Mouse (Mus musculus) kidney, postnatal 36 days (tissue): Measurements from ENCODE around the gene Cul7.

Source experiments
- DNase-seq, 2 experiments: peaks; one replicate each; pipeline ENCODE4 v3.0.0; 2021 to 2022; ENCODE audit warnings: mixed read lengths in 2 of 2

The Cul7 gene

GRCm38 (mm10) chr17:46628791-46629684 is 21.1 kb upstream of the Cul7 start, which contains the start of gene Ptk7:
TSS of gene Ptk7 (minus strand) at chr17:46629504.
- peak; percentile 33 to 78 for DNase-seq

GRCm38 (mm10) chr17:46629685-46630441 is 20.3 kb upstream of the Cul7 start:
- peak; percentile 61 to 64 for DNase-seq

- DNase-seq: peak; percentile 66 to 76
These were observed 13.2 kb upstream of the Cul7 start for GRCm38 (mm10) chr17:46636831-46637523.

- DNase-seq: no peak
These were observed 10.2 kb upstream of the Cul7 start for GRCm38 (mm10) chr17:46639929-46640328.

GRCm38 (mm10) chr17:46642060-46642459 is 8.1 kb upstream of the Cul7 start:
- no peak for DNase-seq

- DNase-seq: no peak
These were observed 5.9 kb upstream of the Cul7 start for GRCm38 (mm10) chr17:46644152-46644805.

GRCm38 (mm10) chr17:46644916-46645475 is 5.1 kb upstream of the Cul7 start:
- peak; percentile 94 to 95 for DNase-seq

GRCm38 (mm10) chr17:46645561-46646321 is 4.4 kb upstream of the Cul7 start, which contains the start of the genes Klc4 and Mrpl2:
TSS of gene Klc4 (minus strand) at chr17:46646022.
TSS of gene Mrpl2 (plus strand) at chr17:46646229.
- peak; percentile 98 to 99 for DNase-seq

- no peak for DNase-seq
These were observed 3.8 kb upstream of the Cul7 start for GRCm38 (mm10) chr17:46646322-46646662.

GRCm38 (mm10) chr17:46647279-46647678 is 2.9 kb upstream of the Cul7 start:
- DNase-seq: no peak

- no peak for DNase-seq
These were observed 1.7 kb upstream of the Cul7 start for GRCm38 (mm10) chr17:46648436-46648835.

- DNase-seq: peak in 1 of 2 experiments; percentile 50
These were observed 326 bp upstream of the Cul7 start for GRCm38 (mm10) chr17:46649811-46650210.

- DNase-seq: no peak
These were observed 1.2 kb downstream of the Cul7 start for GRCm38 (mm10) chr17:46651292-46651691.

GRCm38 (mm10) chr17:46651755-46652547 is 1.8 kb downstream of the Cul7 start:
- DNase-seq: no peak

GRCm38 (mm10) chr17:46656054-46656453 is 5.9 kb downstream of the Cul7 start:
- no peak for DNase-seq

GRCm38 (mm10) chr17:46661351-46661750 is 11.2 kb downstream of the Cul7 start:
- DNase-seq: no peak

- DNase-seq: no peak
These were observed 11.8 kb downstream of the Cul7 start for GRCm38 (mm10) chr17:46661981-46662380.

GRCm38 (mm10) chr17:46662730-46663129 is 12.6 kb downstream of the Cul7 start:
- peak; percentile 34 to 57 for DNase-seq

- no peak for DNase-seq
These were observed 17.6 kb downstream of the Cul7 start for GRCm38 (mm10) chr17:46667712-46668111.

- DNase-seq: no peak
These were observed 19.8 kb downstream of the Cul7 start for GRCm38 (mm10) chr17:46669911-46670310.
